Mouse (Mus musculus) c-Kit-negative CD71-positive TER-119-positive erythroid progenitor cells, embryonic 14.5 days (primary cell): ENCODE results near the gene Gas2l3.

Experiments
- DNase-seq: peaks from one replicate; pipeline ENCODE4 v3.0.0-alpha.2; 2013; ENCODE audit warnings: low read depth, low spot score

Gas2l3 gene

GRCm38 (mm10) chr10:89443623-89444151 is at the start of gene Gas2l3:
Gene Gas2l3 (minus strand): TSS chr10:89443967.
- DNase-seq: peak; percentile 81

GRCm38 (mm10) chr10:89491321-89491720 is 47.6 kb upstream of the Gas2l3 start:
- DNase-seq: no peak

DNA sequence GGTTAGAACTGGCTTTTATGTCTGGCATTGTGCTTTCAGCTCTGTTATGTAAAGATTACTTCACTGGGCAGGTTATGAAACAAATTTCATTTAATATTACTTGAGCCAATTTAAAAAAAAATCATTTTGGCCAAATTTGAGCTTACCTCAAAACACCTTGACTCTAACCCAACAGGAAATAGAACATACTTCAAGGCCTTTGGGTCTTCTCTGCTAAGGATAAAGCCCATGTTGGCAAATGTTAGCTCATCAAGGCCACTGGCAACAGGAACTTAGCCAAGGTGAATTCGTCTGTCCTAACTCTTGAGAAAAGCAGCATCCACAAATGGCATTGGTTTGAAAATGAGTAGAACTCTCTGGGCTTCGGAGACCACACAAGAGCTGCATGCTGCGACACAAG is 46.5 kb upstream of the Gas2l3 start:
- DNase-seq: no peak

DNA sequence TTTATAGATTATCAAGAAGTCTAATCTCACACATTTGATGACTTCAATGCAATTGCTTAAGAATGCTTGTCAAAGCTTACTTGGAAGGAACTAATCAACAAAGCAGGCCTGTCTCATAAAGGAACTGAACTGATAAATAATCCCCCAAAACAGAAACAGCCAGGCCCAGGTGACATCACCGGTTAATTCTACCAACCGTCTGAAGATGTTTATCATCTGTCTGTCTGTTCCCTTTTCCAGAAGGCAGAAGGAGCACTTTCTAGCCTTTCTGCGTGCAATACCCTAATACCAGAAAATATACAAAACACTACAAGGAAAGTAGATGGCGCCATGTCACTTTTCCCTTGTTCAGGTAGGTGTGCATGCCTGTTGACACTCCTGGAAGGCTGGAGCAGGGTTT is 45.7 kb upstream of the Gas2l3 start:
- DNase-seq: no peak

DNA sequence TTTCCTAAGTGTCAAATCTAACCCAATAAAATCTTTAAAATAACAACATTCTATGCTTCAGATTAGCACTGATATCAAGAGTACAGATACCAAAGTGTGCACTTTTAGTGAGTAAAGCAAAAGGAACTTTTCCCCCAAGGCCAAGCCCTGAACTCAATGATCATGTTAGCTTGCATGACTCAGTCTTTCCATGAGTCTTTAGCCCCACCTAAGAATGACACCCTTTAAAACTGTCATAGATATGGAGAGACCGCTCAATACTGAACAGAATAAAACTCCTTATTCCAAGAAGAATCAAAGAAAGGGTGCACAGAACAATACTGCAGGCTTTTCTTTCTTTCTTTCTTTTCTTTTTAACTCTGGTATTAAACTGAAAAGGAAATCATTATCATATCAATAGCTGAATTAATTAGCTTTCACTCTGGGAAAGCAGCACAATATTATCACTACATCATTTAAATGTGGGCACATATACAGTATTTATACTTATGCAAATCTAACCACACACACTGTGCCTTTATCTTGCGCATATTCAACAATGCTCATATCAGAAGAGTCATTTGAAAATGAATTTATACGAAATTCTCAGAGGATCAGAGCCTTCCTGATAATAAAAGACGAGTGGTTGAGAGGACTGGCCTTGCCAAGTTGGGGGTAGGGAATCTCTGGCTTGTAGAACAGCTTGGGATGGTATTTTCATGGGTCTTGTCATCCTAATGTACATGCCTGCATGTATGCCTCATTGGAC is 43.4 kb upstream of the Gas2l3 start:
- no peak for DNase-seq

DNA sequence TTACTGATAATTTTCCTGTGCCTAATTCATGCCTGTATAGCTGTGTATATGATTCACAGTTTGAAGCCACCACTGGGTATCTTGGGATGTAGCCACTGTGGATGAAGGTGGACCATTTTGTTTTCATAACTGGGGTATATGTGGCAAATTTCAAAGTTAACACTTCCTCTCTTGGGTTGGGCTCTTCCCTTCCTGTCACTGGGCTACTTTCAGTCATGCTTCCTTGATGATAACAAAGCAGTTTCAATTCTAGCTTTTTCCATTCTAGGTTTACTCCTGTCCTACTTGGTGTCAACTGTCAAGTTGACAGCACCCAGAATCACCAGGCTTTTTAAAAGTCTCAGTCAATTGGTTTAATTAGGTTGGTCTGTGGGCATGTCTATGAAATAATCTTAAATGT is 41.1 kb upstream of the Gas2l3 start:
- DNase-seq: no peak

GRCm38 (mm10) chr10:89483812-89484602 is 40.2 kb upstream of the Gas2l3 start:
- DNase-seq: no peak

DNA sequence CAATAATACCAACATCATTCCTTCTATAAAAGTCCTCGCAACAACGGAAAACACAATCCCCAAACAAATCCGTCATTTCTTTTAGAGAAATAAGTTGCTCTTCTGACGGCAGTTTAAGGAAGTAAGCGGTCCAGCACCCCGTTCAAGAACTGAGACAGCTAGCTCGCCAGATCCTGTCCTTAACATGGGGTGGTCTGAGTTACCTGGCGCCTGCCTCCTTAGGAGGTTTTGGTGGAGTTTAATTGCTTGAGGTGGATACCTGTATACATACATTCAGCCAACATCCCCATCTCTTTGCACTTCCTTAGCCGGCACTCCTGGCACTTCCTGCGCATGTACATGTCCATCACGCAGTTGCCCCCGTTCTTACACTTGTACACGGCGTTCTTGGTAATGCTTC is 39.3 kb upstream of the Gas2l3 start:
- no peak for DNase-seq

GRCm38 (mm10) chr10:89482142-89482681 is 38.4 kb upstream of the Gas2l3 start:
- no peak for DNase-seq

DNA sequence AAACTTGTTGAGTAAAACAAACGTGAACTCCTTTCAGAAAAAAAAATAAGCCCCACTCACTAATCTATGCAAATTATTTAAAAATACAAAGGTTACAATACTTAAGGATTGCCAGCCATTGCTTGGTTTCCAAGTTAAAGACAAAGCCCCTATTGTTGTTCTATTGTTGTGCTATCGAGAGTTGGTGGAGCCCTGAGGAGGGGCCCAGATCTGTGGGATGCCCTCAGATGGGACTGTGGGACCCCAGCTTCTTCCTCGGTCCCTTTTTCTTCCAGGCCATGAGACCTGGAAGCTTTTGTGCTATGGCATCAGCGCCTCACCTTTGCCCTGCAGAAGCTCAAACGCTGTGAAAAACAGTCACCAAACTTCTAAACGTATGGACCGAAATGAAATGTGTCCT is 37.9 kb upstream of the Gas2l3 start:
- no peak for DNase-seq

- DNase-seq: no peak
Observed at GRCm38 (mm10) chr10:89478766-89479165, 35.0 kb upstream of the Gas2l3 start.

- DNase-seq: no peak
Observed at GRCm38 (mm10) chr10:89470596-89471353, 27.0 kb upstream of the Gas2l3 start.

DNA sequence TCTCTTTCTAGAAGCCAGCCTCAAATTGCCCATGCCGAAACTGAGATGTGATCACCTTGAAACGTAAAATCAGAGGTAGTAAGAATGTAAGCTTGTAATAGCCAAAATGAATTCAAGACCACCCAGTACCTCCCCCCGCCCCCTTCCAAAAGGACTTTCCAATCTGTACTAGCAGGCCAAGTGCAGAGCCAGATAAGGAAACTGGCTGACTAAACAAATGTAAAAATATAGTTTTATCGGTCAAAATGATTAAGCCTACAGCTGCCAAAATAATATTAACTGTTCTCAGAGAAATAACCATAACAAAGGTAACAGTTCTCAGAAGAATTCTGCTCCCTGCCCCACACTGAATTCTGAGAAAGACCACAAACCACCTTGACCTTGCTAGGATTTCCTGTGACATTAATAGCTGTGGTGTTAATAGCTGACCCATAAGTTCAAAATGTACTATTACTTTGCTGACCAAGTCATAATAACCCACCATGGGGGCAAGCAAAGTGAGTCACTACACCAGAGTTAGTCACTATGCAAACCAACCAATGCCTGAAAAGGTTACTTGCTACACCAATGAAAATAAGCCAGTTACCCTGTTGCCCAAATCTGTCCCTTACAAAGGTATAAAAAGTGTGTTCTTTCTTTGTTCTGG is 21.1 kb upstream of the Gas2l3 start:
- no peak for DNase-seq

DNA sequence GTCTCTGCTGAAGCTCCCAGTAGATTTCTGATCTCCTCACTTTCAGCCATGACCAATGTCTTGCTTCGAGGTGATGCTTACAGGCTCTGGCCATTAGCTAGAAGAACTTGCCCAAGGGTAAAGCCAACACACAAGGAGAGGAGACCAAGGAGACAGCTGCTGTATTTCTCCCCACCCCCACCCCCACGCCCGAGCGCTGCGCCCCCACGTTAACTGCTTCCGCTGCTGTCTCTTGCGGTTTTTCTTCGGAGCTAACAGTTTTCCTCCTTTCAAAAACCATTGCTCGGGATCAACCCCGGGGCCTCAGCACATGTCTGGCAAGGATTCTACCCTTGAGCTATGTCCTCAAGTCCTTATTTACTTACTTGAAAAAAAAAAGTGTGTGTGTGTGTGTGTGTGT is 19.1 kb upstream of the Gas2l3 start:
- no peak for DNase-seq

- DNase-seq: peak; percentile 40
Observed at GRCm38 (mm10) chr10:89461856-89462507, 18.2 kb upstream of the Gas2l3 start.

DNA sequence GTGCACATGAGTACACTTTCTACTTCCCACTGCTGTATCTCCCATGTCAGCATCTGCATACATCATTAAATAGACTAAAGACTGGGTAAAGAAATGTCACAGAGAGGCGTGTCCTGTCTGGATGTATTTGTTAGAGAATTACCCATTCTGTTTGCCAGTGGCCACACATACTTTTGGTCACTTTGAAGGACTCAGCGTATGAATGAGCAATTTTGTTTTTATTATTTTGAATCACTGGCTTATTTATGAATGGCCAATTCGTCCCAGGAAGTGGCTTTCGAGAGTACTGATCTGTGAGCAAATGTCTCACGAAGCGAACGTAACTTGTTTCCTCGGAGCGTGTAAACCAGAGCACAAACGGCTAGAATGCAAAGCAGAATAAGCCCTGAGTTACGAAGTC is 17.2 kb upstream of the Gas2l3 start:
- no peak for DNase-seq

- no peak for DNase-seq
Observed at GRCm38 (mm10) chr10:89458770-89459169, 15.0 kb upstream of the Gas2l3 start.

DNA sequence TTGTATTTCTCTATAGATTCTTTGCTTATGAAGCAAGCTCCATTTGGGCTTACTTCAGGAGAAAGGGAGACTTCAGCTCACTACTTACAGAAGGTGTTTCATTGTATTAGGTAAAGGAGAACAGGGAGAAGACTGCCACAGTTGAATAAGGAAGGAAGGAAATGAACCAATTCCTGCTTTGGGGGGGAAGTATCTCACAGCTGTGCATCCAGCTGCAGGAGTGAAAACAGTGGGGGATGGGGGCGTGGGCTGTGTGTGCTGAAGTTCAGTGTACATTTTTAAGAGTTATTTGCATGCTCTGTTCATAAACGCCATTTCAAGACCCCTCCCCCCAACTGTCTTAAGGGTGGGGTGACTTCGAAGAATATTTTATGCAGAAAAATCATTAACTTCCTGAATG is 10.0 kb upstream of the Gas2l3 start:
- no peak for DNase-seq

- DNase-seq: no peak
Observed at GRCm38 (mm10) chr10:89453068-89453641, 9.4 kb upstream of the Gas2l3 start.

- DNase-seq: no peak
Observed at GRCm38 (mm10) chr10:89450411-89450810, 6.6 kb upstream of the Gas2l3 start.
